Mouse (Mus musculus): ENCODE measurements around the gene Cox6a2. TPM values are rescaled to one million over a fixed set of nuclear protein-coding genes. Genes with fewer than 3 reads are reported as not detected.

The Cox6a2 gene
- polyA plus RNA-seq, 1 experiment from 2014 or later = not detected

DNA sequence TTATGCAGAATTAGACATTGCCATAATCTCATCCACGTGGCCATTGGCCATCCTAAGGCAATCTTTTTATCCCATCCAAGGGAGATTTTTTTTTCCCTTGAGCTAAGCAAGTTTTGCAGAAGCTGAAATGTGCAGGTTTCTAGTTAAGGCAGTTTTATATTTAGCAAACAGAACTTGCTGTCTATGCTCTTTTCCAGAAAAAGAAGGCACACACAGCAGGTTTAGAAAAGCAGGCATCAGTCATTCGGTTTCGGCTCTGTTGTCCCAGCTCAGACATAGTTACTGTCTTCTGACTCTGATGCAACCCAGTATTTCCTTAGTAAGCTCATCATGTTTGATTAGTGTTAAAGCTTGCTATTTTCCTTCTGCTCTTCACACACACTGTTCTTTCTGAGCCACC, 14.7 kb upstream of the Cox6a2 start:
- no peak overlapping the region for H3K4me3 ChIP-seq
- 94% methylated on average over 3 of the region's 3 CpGs for WGBS
- H3K4me2 ChIP-seq (replicated peaks) = no peak overlapping the region
- H3K9ac ChIP-seq (replicated peaks) = no peak overlapping the region
- ATAC-seq (replicated peaks) = no peak
- H3K27me3 ChIP-seq = no peaks in the 10 kb centered on the region
- H3K36me3 ChIP-seq = no peaks in the 10 kb centered on the region
- H3K4me1 ChIP-seq = no peaks in the 10 kb centered on the region
- no peaks in the 10 kb centered on the region for H3K9me3 ChIP-seq
- H3K27ac ChIP-seq (replicated peaks) = no peak overlapping the region

DNA sequence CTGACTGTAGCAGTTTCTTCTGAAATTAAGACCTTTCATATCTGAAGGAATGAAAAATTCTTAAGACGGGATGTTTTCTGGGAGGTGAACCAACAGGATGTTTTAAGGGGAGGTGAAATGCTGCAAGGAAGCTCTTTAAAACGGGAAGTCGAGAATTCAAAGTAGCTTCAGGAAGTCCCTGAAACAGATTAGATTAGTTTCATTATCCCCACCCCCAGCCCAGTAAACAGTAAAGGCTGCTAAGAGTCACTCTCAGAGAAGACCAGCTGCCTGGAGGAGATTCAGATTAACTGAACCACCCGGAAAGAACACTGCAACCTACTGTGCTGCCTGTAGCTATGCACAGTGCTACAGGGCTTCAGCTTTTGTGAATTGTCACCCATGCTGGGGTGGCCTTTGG, 13.8 kb upstream of the Cox6a2 start:
- Histone ChIP-seq H3K4me3 (no peak overlapping the region), H3K9me3 (no peaks in the 10 kb centered on the region), H3K4me2 (replicated peaks) (no peak overlapping the region), H3K9ac (replicated peaks) (no peak overlapping the region), H3K27ac (replicated peaks) (no peak overlapping the region), H3K27me3 (no peaks in the 10 kb centered on the region), H3K4me1 (no peaks in the 10 kb centered on the region), H3K36me3 (no peaks in the 10 kb centered on the region)
- ATAC-seq (replicated peaks) = no peak
- 88% methylated on average over 4 of the region's 4 CpGs for WGBS

DNA sequence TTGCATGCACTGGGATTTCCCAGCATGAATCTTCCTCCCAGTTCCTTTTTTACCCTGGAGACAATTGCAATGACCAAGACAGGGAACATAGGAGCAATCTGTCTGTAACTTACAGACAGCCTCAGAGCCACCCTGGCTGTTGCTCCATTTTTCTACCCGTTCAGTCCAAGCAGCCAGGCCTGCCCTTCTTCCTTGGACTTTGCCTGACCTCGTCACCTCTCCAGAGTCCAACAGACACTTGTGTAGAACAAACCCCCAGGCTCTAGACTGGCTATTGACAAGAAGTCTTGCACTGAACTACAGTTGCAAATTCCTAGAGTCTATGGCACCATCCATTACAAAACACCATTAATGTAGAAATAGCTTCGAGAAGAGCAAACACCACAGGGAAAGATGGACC, 3.6 kb upstream of the Cox6a2 start:
- H3K9me3 ChIP-seq = no peaks in the 10 kb centered on the region
- no peak overlapping the region for H3K9ac ChIP-seq (replicated peaks)
- no peak for ATAC-seq (replicated peaks)
- 71% methylated on average over 3 of the region's 3 CpGs for WGBS
- no peak overlapping the region for H3K4me3 ChIP-seq
- no peaks in the 10 kb centered on the region for H3K36me3 ChIP-seq
- no peaks in the 10 kb centered on the region for H3K4me1 ChIP-seq
- H3K27me3 ChIP-seq = no peaks in the 10 kb centered on the region
- H3K4me2 ChIP-seq (replicated peaks) = no peak overlapping the region
- H3K27ac ChIP-seq (replicated peaks) = no peak overlapping the region

DNA sequence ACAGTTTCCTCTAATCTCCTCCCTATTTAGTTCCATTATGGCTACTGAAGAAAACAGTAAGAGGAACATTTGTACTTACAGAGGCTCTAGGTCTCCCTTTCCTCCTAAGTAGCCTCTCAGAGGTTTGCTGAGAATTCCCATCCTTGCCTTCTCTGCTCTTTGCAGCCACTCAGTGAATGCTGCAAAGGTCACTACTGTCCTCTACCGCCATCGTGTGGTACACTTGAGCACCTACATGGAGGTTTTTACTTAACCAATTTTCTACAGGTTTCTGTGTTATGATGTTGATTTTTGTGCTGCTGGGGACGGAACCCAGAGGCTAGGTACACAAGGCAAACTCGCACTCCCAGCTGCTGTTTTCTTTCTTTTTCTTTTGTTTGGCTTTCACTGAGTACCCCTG, 2.0 kb upstream of the Cox6a2 start:
- Histone ChIP-seq H3K9me3 (no peaks in the 10 kb centered on the region), H3K36me3 (no peaks in the 10 kb centered on the region), H3K9ac (replicated peaks) (no peak overlapping the region), H3K27me3 (no peaks in the 10 kb centered on the region), H3K27ac (replicated peaks) (no peak overlapping the region), H3K4me3 (no peak overlapping the region), H3K4me1 (no peaks in the 10 kb centered on the region), H3K4me2 (replicated peaks) (no peak overlapping the region)
- no peak for ATAC-seq (replicated peaks)
- WGBS = 6% methylated on average over 4 of the region's 4 CpGs

DNA sequence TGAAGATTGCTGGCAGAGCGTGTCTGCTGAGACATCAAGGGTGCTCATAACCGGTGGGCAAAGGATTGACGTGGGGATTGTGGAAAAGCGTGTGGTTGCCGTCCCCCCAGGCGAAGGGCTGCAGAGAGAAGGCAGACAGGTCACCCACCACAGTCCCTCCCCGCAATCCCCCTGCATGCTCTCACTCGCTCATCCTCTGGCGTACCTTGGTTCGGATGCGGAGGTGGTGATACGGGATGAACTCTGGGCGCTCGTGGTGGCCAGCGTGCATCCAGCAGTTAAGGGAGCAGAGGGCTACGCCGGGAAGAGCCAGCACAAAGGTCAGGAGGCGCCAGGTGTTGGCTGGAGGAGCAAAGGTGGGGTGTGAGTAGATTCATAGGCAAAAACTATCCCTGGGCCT, 492 bp downstream of the Cox6a2 start:
- ATAC-seq (replicated peaks) = no peak
- Histone ChIP-seq H3K9ac (replicated peaks) (no peak overlapping the region), H3K4me1 (no peaks in the 10 kb centered on the region), H3K4me2 (replicated peaks) (no peak overlapping the region), H3K36me3 (no peaks in the 10 kb centered on the region), H3K27me3 (no peaks in the 10 kb centered on the region), H3K27ac (replicated peaks) (no peak overlapping the region), H3K4me3 (no peak overlapping the region), H3K9me3 (no peaks in the 10 kb centered on the region)
- 87% methylated on average over 18 of the region's 18 CpGs for WGBS

DNA sequence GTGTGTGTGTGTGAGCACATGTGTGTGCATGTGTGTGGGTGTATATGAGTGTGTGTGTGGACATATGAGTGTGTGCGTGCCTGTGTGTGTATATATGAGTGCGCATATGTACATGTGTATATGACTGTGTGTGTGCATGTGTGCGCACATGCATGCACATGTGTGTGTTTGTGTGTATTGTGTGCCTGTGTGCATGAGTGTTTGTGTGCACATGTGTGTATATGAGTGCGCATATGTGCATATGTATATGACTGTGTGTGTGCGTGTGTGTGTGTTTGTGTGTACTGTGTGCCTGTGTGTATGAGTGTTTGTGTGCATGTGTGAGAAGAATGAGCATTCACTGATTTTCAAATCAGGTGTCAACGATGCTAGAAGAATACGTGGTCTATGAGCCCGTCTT, 2.0 kb downstream of the Cox6a2 start:
- ATAC-seq (replicated peaks) = no peak
- H3K27me3 ChIP-seq = no peaks in the 10 kb centered on the region
- 87% methylated on average over 8 of the region's 8 CpGs for WGBS

DNA sequence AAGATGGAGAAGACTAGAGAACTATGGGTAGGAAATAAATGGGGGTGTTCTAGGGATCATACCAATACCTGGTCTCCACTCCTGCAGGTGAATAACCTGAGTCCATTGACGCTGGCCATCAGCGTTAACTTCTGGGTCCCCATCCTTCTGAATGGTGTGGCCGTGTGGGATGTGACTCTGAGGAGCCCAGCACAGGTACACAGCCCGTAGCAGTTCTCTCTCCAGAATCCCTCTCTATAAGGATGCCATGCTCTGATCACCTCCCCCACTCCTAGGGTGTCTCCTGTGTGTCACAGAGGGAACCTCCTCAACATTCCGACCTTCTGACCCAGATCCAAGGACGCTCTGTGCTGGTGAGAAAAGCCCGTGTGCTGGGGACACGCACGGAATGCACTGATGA, 3.1 kb downstream of the Cox6a2 start:
- H3K27me3 ChIP-seq = no peaks in the 10 kb centered on the region
- H3K4me1 ChIP-seq = no peaks in the 10 kb centered on the region
- H3K9me3 ChIP-seq = no peaks in the 10 kb centered on the region
- H3K27ac ChIP-seq (replicated peaks) = no peak overlapping the region
- H3K9ac ChIP-seq (replicated peaks) = no peak overlapping the region
- no peak for ATAC-seq (replicated peaks)
- H3K36me3 ChIP-seq = no peaks in the 10 kb centered on the region
- WGBS = 79% methylated on average over 9 of the region's 9 CpGs
- H3K4me2 ChIP-seq (replicated peaks) = no peak overlapping the region
- H3K4me3 ChIP-seq = no peak overlapping the region

More for the DNA sequence above, 2.0 kb downstream of the Cox6a2 start:
- H3K9ac ChIP-seq (replicated peaks) = no peak overlapping the region
- no peaks in the 10 kb centered on the region for H3K4me1 ChIP-seq
- H3K36me3 ChIP-seq = no peaks in the 10 kb centered on the region
- H3K4me2 ChIP-seq (replicated peaks) = no peak overlapping the region
- no peaks in the 10 kb centered on the region for H3K9me3 ChIP-seq
- no peak overlapping the region for H3K27ac ChIP-seq (replicated peaks)
- H3K4me3 ChIP-seq = no peak overlapping the region

DNA sequence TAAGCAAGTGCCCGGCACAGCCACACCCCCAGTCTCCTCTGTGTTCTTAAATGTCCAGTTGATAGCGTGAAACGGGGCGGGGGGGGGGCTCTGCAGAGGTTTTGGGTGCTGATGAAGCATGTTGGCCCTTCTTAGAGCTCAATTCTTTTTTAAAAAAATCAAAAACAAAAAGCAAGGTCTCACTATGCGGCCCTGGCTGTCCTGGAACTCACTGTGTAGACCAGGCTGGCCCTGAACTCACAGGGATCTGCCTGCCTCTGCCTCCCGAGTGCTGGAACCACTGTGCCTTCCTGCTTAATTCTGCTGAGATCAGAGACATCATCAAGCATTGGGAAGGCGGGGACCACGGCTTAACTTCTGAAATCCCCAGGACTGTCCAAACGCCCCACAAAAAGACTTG, 4.6 kb downstream of the Cox6a2 start:
- no peak overlapping the region for H3K4me2 ChIP-seq (replicated peaks)
- H3K27ac ChIP-seq (replicated peaks) = no peak overlapping the region
- no peak overlapping the region for H3K4me3 ChIP-seq
- H3K9me3 ChIP-seq = no peaks in the 10 kb centered on the region
- H3K4me1 ChIP-seq = no peaks in the 10 kb centered on the region
- no peak overlapping the region for H3K9ac ChIP-seq (replicated peaks)
- no peak for ATAC-seq (replicated peaks)
- H3K36me3 ChIP-seq = no peaks in the 10 kb centered on the region
- 86% methylated on average over 9 of the region's 9 CpGs for WGBS
- no peaks in the 10 kb centered on the region for H3K27me3 ChIP-seq

DNA sequence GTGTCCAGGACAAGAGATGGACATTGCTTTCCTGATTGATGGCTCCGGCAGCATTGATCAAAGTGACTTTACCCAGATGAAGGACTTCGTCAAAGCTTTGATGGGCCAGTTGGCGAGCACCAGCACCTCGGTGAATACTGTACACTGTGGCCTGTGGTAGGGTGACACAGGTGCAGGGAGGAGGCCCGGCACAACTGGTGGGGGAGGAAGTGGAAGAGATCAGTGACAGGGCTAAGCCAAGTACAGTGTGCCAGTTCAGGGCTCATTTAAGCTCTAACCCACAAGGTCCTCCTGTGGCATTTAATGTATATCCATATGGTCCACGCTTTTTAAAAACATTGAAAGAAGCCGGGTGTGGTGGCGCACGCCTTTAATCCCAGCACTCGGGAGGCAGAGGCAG, 24.5 kb downstream of the Cox6a2 start:
- H3K27ac ChIP-seq (replicated peaks) = no peak overlapping the region
- ATAC-seq (replicated peaks) = no peak
- WGBS = 95% methylated on average over 10 of the region's 10 CpGs

DNA sequence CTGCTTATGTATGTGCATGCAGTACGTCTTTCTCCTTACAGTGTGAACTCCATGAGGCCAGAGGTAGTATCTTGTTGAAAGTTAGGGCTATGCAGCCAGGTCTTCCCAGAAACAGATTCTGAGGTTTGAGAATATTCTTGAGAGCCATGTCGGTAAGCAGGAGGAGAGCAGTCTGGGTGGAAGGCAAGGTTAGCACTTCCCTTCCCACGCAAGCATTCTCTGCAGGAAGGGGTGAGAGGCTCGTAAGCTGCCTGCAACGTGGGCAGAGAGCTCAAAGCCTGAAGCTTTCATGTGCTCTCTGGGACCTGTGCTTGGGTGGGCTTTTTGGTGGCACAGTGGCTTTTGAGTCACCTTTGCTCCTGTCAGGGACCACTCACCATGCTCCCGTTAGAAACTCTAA, 25.6 kb downstream of the Cox6a2 start:
- H3K4me3 ChIP-seq = no peak overlapping the region
- H3K27ac ChIP-seq (replicated peaks) = no peak overlapping the region
- no peaks in the 10 kb centered on the region for H3K4me1 ChIP-seq
- no peaks in the 10 kb centered on the region for H3K9me3 ChIP-seq
- no peaks in the 10 kb centered on the region for H3K36me3 ChIP-seq
- ATAC-seq (replicated peaks) = no peak
- WGBS = 74% methylated on average over 6 of the region's 6 CpGs
- no peak overlapping the region for H3K9ac ChIP-seq (replicated peaks)
- H3K27me3 ChIP-seq = no peaks in the 10 kb centered on the region
- no peak overlapping the region for H3K4me2 ChIP-seq (replicated peaks)

More for the DNA sequence above, 24.5 kb downstream of the Cox6a2 start:
- no peak overlapping the region for H3K4me2 ChIP-seq (replicated peaks)
- no peaks in the 10 kb centered on the region for H3K36me3 ChIP-seq
- no peak overlapping the region for H3K9ac ChIP-seq (replicated peaks)
- no peaks in the 10 kb centered on the region for H3K4me1 ChIP-seq
- no peaks in the 10 kb centered on the region for H3K9me3 ChIP-seq
- H3K4me3 ChIP-seq = no peak overlapping the region
- no peaks in the 10 kb centered on the region for H3K27me3 ChIP-seq

DNA sequence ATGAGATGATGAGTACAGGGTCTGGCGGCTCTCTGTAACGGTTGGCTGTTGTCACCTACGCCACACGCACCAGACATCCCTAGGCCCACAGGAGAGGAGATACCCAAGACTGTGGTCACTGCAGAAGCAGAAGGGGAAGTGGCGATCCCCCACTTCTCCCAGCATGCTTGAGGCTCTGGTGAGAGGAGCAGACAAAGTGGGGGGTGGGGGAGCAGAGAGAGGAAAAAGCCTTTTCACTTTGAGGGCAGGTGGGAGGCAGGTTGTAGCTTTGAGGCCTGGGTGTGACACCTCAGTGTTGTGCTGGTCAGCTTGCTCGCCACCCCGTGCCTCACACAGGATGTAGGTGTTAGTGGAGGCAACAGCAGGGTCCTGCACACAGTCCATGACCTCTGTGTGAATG, 26.1 kb downstream of the Cox6a2 start:
- no peaks in the 10 kb centered on the region for H3K4me1 ChIP-seq
- no peak overlapping the region for H3K4me3 ChIP-seq

DNA sequence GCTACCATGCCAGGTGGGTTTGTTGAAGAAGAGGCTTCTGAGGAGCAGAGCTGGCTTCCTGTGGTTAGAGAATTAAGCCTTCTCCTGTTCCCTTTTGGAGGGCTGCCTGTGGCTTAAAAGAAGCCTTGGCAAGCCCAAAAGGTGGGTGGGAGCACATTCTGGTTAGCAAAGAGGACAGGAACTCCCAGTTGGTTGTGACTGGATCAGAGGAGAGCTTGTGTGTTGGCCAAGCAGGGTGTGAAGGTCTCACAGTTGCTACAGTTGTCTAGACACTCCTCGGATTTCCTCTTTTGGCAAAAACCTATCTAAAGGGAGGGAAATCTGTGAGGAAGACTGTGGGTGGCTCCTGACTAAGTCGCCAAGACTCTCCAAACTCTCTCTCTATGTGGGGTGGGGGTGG, 27.8 kb downstream of the Cox6a2 start:
- WGBS = 53% methylated on average over 2 of the region's 2 CpGs

More for the DNA sequence above, 26.1 kb downstream of the Cox6a2 start:
- 84% methylated on average over 7 of the region's 7 CpGs for WGBS
- Histone ChIP-seq H3K36me3 (no peaks in the 10 kb centered on the region), H3K4me2 (replicated peaks) (no peak overlapping the region), H3K27ac (replicated peaks) (no peak overlapping the region), H3K9me3 (no peaks in the 10 kb centered on the region), H3K9ac (replicated peaks) (no peak overlapping the region), H3K27me3 (no peaks in the 10 kb centered on the region)
- ATAC-seq (replicated peaks) = no peak

DNA sequence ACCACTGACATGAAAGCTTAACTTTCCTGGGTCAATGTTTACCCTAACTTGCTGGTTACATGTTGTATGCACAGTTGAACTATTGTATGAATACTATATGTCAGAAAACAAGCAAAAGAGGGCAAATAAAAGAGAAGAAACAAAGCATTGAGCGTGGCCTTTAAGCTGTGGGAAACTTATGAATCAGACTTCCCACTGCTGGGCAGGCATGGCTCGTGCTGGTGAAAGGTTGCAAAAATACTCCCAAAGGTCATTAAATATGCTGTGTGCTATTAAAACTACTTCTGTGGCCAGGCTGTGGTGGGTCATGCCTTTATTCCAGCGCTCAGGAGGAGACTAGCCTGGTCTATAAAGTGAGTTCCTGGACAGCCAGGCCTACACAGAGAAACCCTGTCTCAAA, 36.2 kb downstream of the Cox6a2 start:
- ATAC-seq (replicated peaks) = no peak

More for the DNA sequence above, 27.8 kb downstream of the Cox6a2 start:
- Histone ChIP-seq H3K36me3 (no peaks in the 10 kb centered on the region), H3K4me1 (no peaks in the 10 kb centered on the region), H3K4me3 (no peak overlapping the region), H3K4me2 (replicated peaks) (no peak overlapping the region), H3K27ac (replicated peaks) (no peak overlapping the region), H3K27me3 (no peaks in the 10 kb centered on the region), H3K9ac (replicated peaks) (no peak overlapping the region), H3K9me3 (no peaks in the 10 kb centered on the region)
- ATAC-seq (replicated peaks) = no peak

More for the DNA sequence above, 36.2 kb downstream of the Cox6a2 start:
- H3K27me3 ChIP-seq = no peaks in the 10 kb centered on the region
- H3K4me2 ChIP-seq (replicated peaks) = no peak overlapping the region
- no peak overlapping the region for H3K27ac ChIP-seq (replicated peaks)
- H3K9ac ChIP-seq (replicated peaks) = no peak overlapping the region
- H3K4me3 ChIP-seq = no peak overlapping the region
- no peaks in the 10 kb centered on the region for H3K4me1 ChIP-seq
- 65% methylated on average over 3 of the region's 3 CpGs for WGBS
- H3K36me3 ChIP-seq = no peaks in the 10 kb centered on the region
- H3K9me3 ChIP-seq = no peaks in the 10 kb centered on the region

Data from forebrain, embryonic 15.5 days (tissue).